Mouse (Mus musculus) stomach, postnatal 0 days (tissue): ENCODE data around the gene Ddi1. TPM values are rescaled to one million over a fixed set of nuclear protein-coding genes. Genes with fewer than 3 reads are reported as not detected.

Experiments
- ATAC-seq: fragments of 200-750 bp; cut with Nextera tagmentation; 2 replicates; pipeline ENCODE4 v1.8.0; 2017; ENCODE audit not compliant: low FRiP score, low TSS enrichment
- DNase-seq: peaks from one replicate; pipeline ENCODE4 v3.0.0-alpha.2; 2016; ENCODE audit warnings: low spot score
- H3K27ac ChIP-seq: fragments of 300-500 bp; sonication (generic); replicated peaks from 2 replicates; pipeline ENCODE4 v1.5.1; 2014; ENCODE audit warnings: mild to moderate bottlenecking, control low read depth
- H3K27me3 ChIP-seq: fragments of 300-500 bp; sonication (generic); 2 replicates; pipeline ENCODE4 v1.6.1; 2014; ENCODE audit warnings: low read length; ENCODE audit not compliant: control insufficient read depth, insufficient read depth
- H3K36me3 ChIP-seq: fragments of 300-500 bp; sonication (generic); 2 replicates; pipeline ENCODE4 v1.6.1; 2014; ENCODE audit warnings: low read length, mixed read lengths; ENCODE audit not compliant: control insufficient read depth, insufficient read depth
- H3K4me1 ChIP-seq: fragments of 300-500 bp; sonication (generic); replicated peaks from 2 replicates; pipeline ENCODE4 v1.6.1; 2014; ENCODE audit warnings: antibody characterized with exemption; ENCODE audit not compliant: control insufficient read depth, insufficient read depth
- H3K4me2 ChIP-seq: fragments of 300-500 bp; sonication (generic); replicated peaks from 2 replicates; pipeline ENCODE4 v1.6.1; 2014; ENCODE audit warnings: low read depth, mild to moderate bottlenecking, control low read depth, moderate library complexity
- H3K4me3 ChIP-seq: fragments of 300-500 bp; sonication (generic); 2 replicates; pipeline ENCODE4 v1.5.1; 2014; ENCODE audit warnings: low read depth, low read length, control low read depth
- H3K9ac ChIP-seq: fragments of 300-500 bp; sonication (generic); 2 replicates; pipeline ENCODE4 v1.6.1; 2014; ENCODE audit warnings: mild to moderate bottlenecking, low read length, control low read depth, mixed read lengths
- H3K9me3 ChIP-seq: fragments of 300-500 bp; sonication (generic); 2 replicates; pipeline ENCODE4 v1.6.1; 2016; ENCODE audit warnings: low read length; ENCODE audit not compliant: control insufficient read depth
- CTCF ChIP-seq: IDR thresholded peaks from 2 replicates; pipeline ENCODE4 v1.5.1; 2016; ENCODE audit warnings: antibody characterized with exemption, low read depth, mild to moderate bottlenecking, moderate library complexity
- EP300 ChIP-seq: optimal IDR thresholded peaks from 2 replicates; pipeline ENCODE3; 2016; ENCODE audit warnings: antibody characterized with exemption
- WGBS: fragments of 180-500 bp; shearing (Covaris S2); extraction: QIAGEN DNeasy Blood & Tissue Kit; methylation state at CpG from one replicate; pipeline ENCODE4 v1.1.7; 2014; 5-methylcytosine and 5-hydroxymethylcytosine counted together
- polyA plus RNA-seq: library from polyadenylated mRNA; unstranded; fragments of >200 nt; fragmentation: Nextera tagmentation; extraction: Ambion mirVana; gene quantifications from 2 replicates; pipeline ENCODE4 v1.2.1, GENCODE M21; 2015

Ddi1 gene
- polyA plus RNA-seq, 1 experiment from 2014 or later = 0.05 TPM

- H3K4me3 ChIP-seq = no peak overlapping the region
- H3K9ac ChIP-seq = no peak overlapping the region
- no peaks in the 10 kb centered on the region for H3K4me1 ChIP-seq
- no peaks in the 10 kb centered on the region for H3K36me3 ChIP-seq
- no peak for DNase-seq
- TF ChIP-seq CTCF (no peak), EP300 (no peak)
- H3K27me3 ChIP-seq = no peaks in the 10 kb centered on the region
- no peak overlapping the region for H3K4me2 ChIP-seq
- H3K9me3 ChIP-seq = no peaks in the 10 kb centered on the region
- no peak for ATAC-seq
- no peak overlapping the region for H3K27ac ChIP-seq
- 41% methylated on average over 2 of the region's 2 CpGs for WGBS
Measured at GRCm38 (mm10) chr9:6289211-6289696, 19.6 kb upstream of the Ddi1 start.

- TF ChIP-seq CTCF = no peak
- TF ChIP-seq EP300 = no peak
- Histone ChIP-seq H3K27me3 (no peaks in the 10 kb centered on the region), H3K36me3 (no peaks in the 10 kb centered on the region), H3K9ac (no peak overlapping the region), H3K4me2 (no peak overlapping the region), H3K4me3 (no peak overlapping the region), H3K27ac (no peak overlapping the region), H3K9me3 (no peaks in the 10 kb centered on the region), H3K4me1 (no peaks in the 10 kb centered on the region)
- ATAC-seq (no peak), DNase-seq (no peak)
- WGBS = 73% methylated on average over 1 of the region's 1 CpGs
Measured at GRCm38 (mm10) chr9:6286770-6287169, 17.1 kb upstream of the Ddi1 start.

DNA sequence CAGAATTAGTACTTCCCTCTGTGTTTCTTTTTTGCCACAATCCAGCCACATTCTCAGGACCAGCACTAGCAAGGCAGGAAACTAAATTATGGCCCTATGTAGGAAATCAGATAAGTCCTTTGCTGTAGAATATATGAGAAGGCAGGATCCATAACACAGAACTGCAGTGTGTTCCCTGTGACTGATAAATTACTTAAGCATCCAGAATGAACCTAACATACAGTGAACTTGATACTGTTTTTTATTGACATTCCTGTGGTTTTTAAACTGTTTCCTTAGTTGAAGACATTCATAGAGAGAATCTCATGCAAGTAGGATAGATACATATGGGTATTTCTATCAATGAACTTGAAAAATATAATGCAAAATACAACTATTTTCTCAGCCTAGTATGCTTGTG, 7.9 kb upstream of the Ddi1 start:
- H3K4me3 ChIP-seq = no peak overlapping the region
- H3K9ac ChIP-seq = no peak overlapping the region
- no peak for ATAC-seq
- no peaks in the 10 kb centered on the region for H3K9me3 ChIP-seq
- DNase-seq = no peak
- H3K27me3 ChIP-seq = no peaks in the 10 kb centered on the region
- TF ChIP-seq EP300 (no peak), CTCF (no peak)
- no peaks in the 10 kb centered on the region for H3K36me3 ChIP-seq
- H3K27ac ChIP-seq = no peak overlapping the region
- no peaks in the 10 kb centered on the region for H3K4me1 ChIP-seq
- H3K4me2 ChIP-seq = no peak overlapping the region

GRCm38 (mm10) chr9:6276395-6276794, 6.7 kb upstream of the Ddi1 start:
- no peak for ATAC-seq
- no peak overlapping the region for H3K4me2 ChIP-seq
- no peak for DNase-seq
- no peaks in the 10 kb centered on the region for H3K4me1 ChIP-seq
- H3K27me3 ChIP-seq = no peaks in the 10 kb centered on the region
- H3K9me3 ChIP-seq = no peaks in the 10 kb centered on the region
- H3K36me3 ChIP-seq = no peaks in the 10 kb centered on the region
- no peak overlapping the region for H3K4me3 ChIP-seq
- no peak overlapping the region for H3K27ac ChIP-seq
- TF ChIP-seq EP300 = no peak
- TF ChIP-seq CTCF = no peak
- 58% methylated on average over 1 of the region's 1 CpGs for WGBS
- H3K9ac ChIP-seq = no peak overlapping the region

- Histone ChIP-seq H3K4me2 (no peak overlapping the region), H3K4me3 (no peak overlapping the region), H3K9ac (no peak overlapping the region), H3K27ac (no peak overlapping the region), H3K4me1 (no peaks in the 10 kb centered on the region), H3K36me3 (no peaks in the 10 kb centered on the region), H3K9me3 (no peaks in the 10 kb centered on the region), H3K27me3 (no peaks in the 10 kb centered on the region)
- 83% methylated on average over 2 of the region's 2 CpGs for WGBS
- no peak for ATAC-seq
- TF ChIP-seq CTCF (no peak), EP300 (no peak)
- no peak for DNase-seq
Measured at GRCm38 (mm10) chr9:6264820-6265219, 4.8 kb downstream of the Ddi1 start.

DNA sequence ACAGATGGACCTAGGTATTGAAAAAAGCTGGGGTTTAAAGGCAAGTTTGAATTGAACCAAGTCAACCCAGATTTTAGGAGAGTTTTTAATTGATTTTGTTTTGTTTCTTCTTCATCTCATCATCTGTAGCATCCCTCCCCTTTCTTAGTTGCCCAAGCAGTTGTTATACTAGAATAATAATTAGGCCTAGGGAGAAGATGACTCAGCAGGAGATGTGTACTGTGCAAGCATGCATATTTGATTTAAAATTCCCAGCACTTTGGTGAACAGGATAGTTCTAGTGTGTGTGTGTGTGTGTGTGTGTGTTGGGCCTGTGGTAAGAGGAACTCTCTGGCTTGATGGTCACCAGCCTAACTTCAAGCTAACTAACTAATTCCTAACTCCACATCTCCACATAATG, 12.6 kb downstream of the Ddi1 start:
- ATAC-seq (no peak), DNase-seq (no peak)
- Histone ChIP-seq H3K9ac (no peak overlapping the region), H3K4me2 (no peak overlapping the region), H3K27me3 (no peaks in the 10 kb centered on the region), H3K4me3 (no peak overlapping the region), H3K4me1 (no peaks in the 10 kb centered on the region), H3K9me3 (no peaks in the 10 kb centered on the region), H3K27ac (no peak overlapping the region), H3K36me3 (no peaks in the 10 kb centered on the region)
- no peak for TF ChIP-seq CTCF
- no peak for TF ChIP-seq EP300
